Mouse (Mus musculus) hindbrain, embryonic 10.5 days (tissue): Measurements from ENCODE around the gene Hoxc11. TPM values are rescaled to one million over a fixed set of nuclear protein-coding genes. Genes with fewer than 3 reads are reported as not detected.
A peak's percentile ranks its signal among the peaks of the same experiment; 100 is the strongest.

Experiments used
- DNase-seq: peaks from one replicate; pipeline ENCODE4 v3.0.0-alpha.2; 2017; ENCODE audit warnings: low spot score
- H3K27ac ChIP-seq: fragments of 300-500 bp; sonication (generic); 2 replicates; pipeline ENCODE4 v1.5.1; 2016; ENCODE audit warnings: mild to moderate bottlenecking, moderate library complexity
- H3K27me3 ChIP-seq: fragments of 300-500 bp; sonication (generic); 2 replicates; pipeline ENCODE4 v1.6.1; 2016; ENCODE audit warnings: mild to moderate bottlenecking; ENCODE audit not compliant: poor library complexity, insufficient read depth, severe bottlenecking
- H3K36me3 ChIP-seq: fragments of 300-500 bp; sonication (generic); 2 replicates; pipeline ENCODE4 v1.6.1; 2016; ENCODE audit warnings: mild to moderate bottlenecking, moderate library complexity
- H3K4me1 ChIP-seq: fragments of 300-500 bp; sonication (generic); replicated peaks from 2 replicates; pipeline ENCODE4 v1.6.1; 2016; ENCODE audit warnings: mild to moderate bottlenecking
- H3K4me3 ChIP-seq: fragments of 300-500 bp; sonication (generic); 2 replicates; pipeline ENCODE4 v1.5.1; 2016; ENCODE audit warnings: mild to moderate bottlenecking, moderate library complexity
- H3K9me3 ChIP-seq: fragments of 300-500 bp; sonication (generic); 2 replicates; pipeline ENCODE4 v1.6.1; 2016; ENCODE audit warnings: mild to moderate bottlenecking, moderate library complexity
- WGBS: fragments of 180-500 bp; shearing (Covaris S2); methylation state at CpG from one replicate; pipeline ENCODE4 v1.1.7; 2016; 5-methylcytosine and 5-hydroxymethylcytosine counted together
- polyA plus RNA-seq: library from polyadenylated mRNA; unstranded; fragments of >200 nt; fragmentation: Nextera tagmentation; extraction: Ambion mirVana; gene quantifications from 2 replicates; pipeline ENCODE4 v1.2.1, GENCODE M21; 2016

Gene Hoxc11
- polyA plus RNA-seq, 1 experiment from 2014 or later: not detected

DNA sequence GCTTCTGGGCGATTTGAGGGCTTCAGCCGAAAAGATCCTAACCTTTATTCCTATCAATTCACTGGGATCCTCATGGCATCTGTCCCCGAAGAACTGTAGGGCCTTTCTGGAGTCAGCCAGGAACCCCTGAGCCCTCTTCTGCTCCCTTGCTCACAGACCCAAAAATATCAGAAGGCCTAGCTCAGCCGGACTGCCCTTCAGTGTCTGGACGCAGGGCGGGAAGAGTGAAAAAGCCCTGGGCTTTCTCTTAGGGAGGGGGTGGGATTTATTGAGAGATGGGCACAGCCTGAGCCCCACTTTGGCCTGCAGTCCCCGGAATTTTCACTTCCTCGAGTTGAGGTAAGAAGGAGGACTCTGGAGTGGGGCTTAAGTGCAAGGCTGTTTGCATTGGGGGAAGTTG is 9.0 kb downstream of the Hoxc11 start:
- Histone ChIP-seq H3K9me3 (no peaks in the 10 kb centered on the region), H3K4me1 (no peaks in the 10 kb centered on the region; the same call in 1 of the 2 replicates), H3K36me3 (no peaks in the 10 kb centered on the region), H3K27me3 (peaks cover 100% of the 10 kb centered on the region), H3K27ac (no peak overlapping the region), H3K4me3 (no peak overlapping the region)
- 2% methylated on average over 8 of the region's 8 CpGs for WGBS
- DNase-seq: no peak

DNA sequence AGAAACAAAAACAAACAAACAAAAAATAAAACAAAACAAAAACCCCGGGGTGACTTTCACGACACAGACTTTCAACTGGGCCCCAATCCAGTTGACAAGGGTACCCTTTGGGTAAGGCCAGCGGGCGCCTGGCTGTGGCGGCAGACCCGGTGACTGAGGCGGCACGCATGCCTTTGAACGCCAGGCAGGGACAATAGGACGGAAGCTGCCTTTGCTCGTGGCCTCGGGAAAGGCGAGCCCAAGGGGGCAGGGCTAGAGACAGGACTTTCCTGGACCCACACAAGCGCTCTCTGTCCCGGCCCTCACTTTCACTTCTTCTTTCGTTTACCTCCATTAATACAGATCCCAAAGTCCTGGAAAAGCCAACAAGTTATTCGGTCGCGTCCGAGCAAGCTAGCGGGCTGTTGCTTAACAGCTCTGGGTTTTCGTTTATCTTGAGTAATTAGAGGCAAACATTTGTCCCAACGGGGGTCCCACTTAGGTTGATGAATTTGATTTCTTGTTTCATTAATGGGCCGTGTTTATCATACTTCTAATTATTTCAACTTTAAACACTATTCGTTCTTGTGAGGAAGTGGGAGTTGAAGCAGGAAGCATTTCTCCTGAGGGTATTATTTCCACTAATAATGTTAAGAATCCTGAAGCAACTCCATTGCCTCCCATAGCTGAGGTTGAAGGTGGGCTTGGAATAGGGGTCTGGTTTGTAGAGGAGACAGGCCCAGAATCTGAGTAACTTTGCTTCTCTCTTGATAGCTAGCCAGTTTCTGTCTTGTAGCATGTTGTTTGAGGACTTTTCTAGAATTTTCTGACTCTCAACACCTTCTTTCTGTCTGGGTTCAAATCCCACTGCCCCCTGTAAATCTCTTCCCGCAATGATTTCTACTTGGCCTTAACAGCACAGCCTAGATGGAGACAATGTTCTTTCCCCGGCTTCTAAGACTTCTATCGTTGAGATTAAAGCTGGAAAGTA is 9.7 kb downstream of the Hoxc11 start:
- Histone ChIP-seq H3K27ac (no peak overlapping the region), H3K27me3 (peaks cover 100% of the 10 kb centered on the region), H3K36me3 (no peaks in the 10 kb centered on the region), H3K9me3 (no peaks in the 10 kb centered on the region), H3K4me3 (no peak overlapping the region), H3K4me1 (no peaks in the 10 kb centered on the region; the same call in 1 of the 2 replicates)
- DNase-seq: peak; percentile 75
- 1% methylated on average over 28 of the region's 28 CpGs for WGBS

DNA sequence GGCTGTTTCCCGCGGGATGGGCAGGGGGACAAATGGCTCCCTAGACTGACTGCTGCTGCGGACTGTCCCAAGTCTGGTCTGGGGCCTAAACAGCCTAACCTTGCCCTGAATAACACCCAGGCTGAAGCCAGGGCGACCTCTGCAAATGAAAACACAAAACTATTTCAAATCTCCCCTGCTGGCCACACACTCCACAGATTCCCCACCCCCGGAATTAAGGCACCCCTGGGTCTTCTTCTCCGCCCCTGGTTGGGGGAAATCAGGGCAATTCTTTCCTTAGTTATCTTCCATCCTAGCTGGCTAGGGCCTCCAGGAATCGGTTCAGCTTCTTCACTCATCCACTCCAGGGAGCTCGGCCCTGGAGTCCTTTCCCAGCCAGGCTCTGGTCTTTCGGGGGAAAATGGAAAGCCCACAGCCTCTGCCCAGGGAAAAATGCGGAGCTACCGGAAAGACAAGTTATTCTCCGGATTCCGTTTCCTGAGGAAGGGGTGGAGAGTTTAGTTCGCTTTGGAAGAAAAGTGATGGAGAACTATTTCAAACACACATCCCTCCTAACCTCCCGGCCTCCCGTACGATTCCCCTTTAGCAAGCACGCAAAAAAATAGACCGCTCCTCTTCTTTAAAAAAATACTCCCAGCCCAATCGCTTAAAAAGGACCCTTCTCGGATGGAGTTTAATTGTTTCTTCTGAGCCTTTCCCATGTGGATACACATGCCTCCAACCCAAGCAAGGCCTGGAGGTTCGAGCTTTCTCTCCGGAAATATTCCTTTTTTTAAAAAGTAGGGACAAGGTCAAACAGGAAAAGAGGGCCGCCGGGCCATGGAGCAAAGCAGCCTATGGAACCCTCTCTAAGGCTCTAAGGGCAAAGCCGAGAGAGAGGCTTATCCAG is 11.0 kb downstream of the Hoxc11 start:
- WGBS: 2% methylated on average over 26 of the region's 26 CpGs
- DNase-seq: no peak
- no peaks in the 10 kb centered on the region for H3K9me3 ChIP-seq
- no peak overlapping the region for H3K27ac ChIP-seq
- peaks cover 100% of the 10 kb centered on the region for H3K27me3 ChIP-seq
- H3K36me3 ChIP-seq: no peaks in the 10 kb centered on the region
- H3K4me3 ChIP-seq: no peak overlapping the region
- H3K4me1 ChIP-seq: no peaks in the 10 kb centered on the region; the same call in 1 of the 2 replicates

DNA sequence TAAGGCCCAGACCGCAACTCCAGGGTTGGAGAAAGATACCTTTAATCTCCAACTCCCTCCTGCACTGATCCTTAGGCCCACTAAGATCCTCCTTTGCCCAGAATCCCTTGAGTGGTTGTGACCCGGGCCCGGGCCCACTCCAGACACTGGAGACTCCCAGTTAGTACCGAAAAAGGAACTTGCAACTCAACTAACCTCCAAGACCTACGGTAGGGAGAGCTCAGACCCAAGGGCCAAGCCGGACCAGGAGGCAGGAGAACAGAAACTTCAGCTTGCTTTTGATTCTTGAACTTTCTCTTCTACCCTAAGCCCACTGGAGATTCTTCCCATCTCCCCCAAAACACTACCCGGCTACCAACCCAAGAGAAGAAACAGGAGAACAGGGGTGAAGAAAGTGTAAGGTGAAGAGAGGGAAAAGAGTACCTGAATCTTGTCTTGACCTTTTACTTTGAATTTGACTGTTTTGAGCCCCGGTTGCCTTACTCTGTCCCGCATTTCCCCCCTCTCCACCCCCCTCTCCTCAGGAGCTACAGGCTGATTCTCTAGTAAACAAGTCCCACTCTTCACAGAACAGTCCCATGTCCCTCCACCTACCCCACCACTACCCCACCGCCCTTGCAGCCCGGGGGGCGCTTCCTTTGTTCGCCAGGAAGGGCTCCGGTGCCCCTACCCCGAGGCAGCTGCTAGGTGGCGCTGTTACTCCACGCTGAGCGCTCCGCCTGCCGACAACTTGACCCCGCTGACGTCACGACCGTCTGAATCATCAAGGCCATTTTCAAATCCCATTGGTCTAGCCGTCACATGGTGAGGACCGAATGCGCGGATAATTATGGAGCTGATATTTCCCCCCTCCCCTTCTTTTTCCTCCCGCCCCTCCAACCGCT is 11.9 kb downstream of the Hoxc11 start:
- Histone ChIP-seq H3K9me3 (no peaks in the 10 kb centered on the region), H3K27ac (no peak overlapping the region), H3K27me3 (peaks cover 100% of the 10 kb centered on the region), H3K4me1 (no peaks in the 10 kb centered on the region; the same call in 1 of the 2 replicates), H3K4me3 (peak overlapping the region; percentile 31), H3K36me3 (no peaks in the 10 kb centered on the region)
- DNase-seq: peak; percentile 86
- 3% methylated on average over 30 of the region's 30 CpGs for WGBS

DNA sequence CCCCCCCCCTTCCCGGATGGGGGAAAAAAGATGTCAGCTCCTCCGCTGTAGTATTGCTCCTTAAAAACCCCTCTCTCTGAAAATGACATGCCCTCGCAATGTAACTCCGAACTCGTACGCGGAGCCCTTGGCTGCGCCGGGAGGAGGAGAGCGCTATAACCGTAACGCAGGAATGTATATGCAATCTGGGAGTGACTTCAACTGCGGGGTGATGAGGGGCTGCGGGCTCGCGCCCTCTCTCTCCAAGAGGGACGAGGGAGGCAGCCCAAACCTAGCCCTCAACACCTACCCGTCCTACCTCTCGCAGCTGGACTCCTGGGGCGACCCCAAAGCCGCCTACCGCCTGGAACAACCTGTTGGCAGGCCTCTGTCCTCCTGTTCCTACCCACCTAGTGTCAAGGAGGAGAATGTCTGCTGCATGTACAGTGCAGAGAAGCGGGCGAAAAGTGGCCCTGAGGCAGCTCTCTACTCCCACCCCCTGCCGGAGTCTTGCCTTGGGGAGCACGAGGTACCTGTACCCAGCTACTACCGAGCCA is 12.6 kb downstream of the Hoxc11 start, which contains the start of gene Hoxc10:
Gene Hoxc10 (plus strand): TSS at position 21 of the 536 bp plus-strand sequence.
- H3K9me3 ChIP-seq: no peaks in the 10 kb centered on the region
- WGBS: 4% methylated on average over 27 of the region's 27 CpGs
- no peak for DNase-seq
- no peak within 1 kb of the TSS for H3K27ac ChIP-seq
- no peaks in the 10 kb centered on the region for H3K36me3 ChIP-seq
- H3K27me3 ChIP-seq: peaks cover 100% of the 10 kb centered on the region
- H3K4me1 ChIP-seq: no peaks in the 10 kb centered on the region; the same call in 1 of the 2 replicates
- peak within 1 kb of the TSS; percentile 31 for H3K4me3 ChIP-seq

DNA sequence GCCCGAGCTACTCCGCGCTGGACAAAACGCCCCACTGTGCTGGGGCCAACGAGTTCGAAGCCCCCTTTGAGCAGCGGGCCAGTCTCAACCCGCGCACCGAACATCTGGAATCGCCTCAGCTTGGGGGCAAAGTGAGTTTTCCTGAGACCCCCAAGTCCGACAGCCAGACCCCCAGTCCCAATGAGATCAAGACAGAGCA is 13.0 kb downstream of the Hoxc11 start, which contains the start of gene Hoxc5:
Gene Hoxc5 (plus strand): TSS at position 132 of the 199 bp plus-strand sequence.
- 2% methylated on average over 12 of the region's 12 CpGs for WGBS
- DNase-seq: no peak

DNA sequence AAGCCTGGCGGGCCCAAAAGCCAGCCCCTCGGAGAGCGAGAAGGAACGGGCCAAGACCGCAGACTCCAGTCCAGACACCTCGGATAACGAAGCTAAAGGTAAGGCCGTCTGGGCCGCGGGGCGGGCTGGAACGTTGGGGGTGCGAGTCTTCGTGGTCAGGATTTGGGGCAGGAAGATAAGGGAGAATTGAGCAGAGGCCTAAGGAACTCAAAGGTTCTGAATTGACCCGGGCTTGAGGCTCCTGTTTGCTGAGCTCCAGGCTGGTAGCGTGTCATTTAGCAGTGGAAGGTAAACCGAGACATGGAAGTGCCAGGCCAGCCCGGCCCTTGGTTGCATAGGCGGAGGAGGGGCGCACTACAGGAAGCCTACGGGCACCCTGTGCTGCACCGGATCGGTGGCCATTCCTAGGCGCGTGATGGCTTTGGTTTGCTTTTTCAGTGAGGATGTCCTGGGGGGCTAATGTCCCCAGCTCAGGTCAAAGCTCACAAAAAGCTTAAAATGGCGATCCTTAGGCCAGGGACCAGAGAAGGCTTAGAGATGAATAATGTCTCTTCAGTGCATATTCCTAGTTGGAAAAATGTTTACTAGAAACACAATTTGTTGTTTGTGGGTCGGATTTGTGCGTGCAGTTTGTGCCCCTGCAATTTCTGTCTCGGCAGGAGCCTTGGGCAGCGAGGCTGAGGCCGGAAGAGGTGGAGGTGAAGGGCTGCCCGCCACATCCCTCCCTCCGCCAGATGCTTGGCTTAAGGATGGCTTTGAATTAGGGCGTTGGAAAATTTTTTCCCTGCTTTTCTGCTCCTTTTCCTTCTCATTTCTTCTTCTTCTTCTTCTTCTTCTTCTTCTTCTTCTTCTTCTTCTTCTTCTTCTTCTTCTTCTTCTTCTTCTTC is 13.5 kb downstream of the Hoxc11 start:
- H3K27ac ChIP-seq: no peak overlapping the region

More for the DNA sequence above, 13.0 kb downstream of the Hoxc11 start, which contains the start of gene Hoxc5:
- no peaks in the 10 kb centered on the region for H3K9me3 ChIP-seq
- H3K27me3 ChIP-seq: peaks cover 100% of the 10 kb centered on the region
- no peaks in the 10 kb centered on the region for H3K36me3 ChIP-seq
- peak within 1 kb of the TSS; percentile 31 for H3K4me3 ChIP-seq
- no peak within 1 kb of the TSS for H3K27ac ChIP-seq
- H3K4me1 ChIP-seq: no peaks in the 10 kb centered on the region; the same call in 1 of the 2 replicates

DNA sequence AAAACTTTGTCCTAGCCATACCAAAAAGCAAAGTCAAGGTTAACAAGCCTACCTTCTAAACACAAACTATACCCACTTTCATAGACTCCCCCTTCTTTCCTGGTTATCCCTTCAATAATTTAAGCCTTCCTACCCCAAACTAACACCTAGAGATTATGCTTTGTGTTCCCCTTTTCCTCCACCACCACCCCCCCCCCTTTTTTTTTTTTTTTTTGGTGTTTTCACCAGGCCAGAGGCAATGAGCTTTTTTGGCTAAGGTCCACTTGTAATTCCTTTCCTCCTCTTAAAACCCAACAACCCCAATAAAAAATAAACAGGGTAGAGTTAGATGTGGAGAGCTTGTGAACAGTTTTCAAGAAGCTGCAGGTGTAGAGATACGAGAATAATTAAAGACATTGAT is 15.1 kb downstream of the Hoxc11 start:
- H3K27ac ChIP-seq: no peak overlapping the region
- DNase-seq: no peak
- H3K9me3 ChIP-seq: no peaks in the 10 kb centered on the region
- H3K4me1 ChIP-seq: no peaks in the 10 kb centered on the region; the same call in 1 of the 2 replicates
- H3K27me3 ChIP-seq: peaks cover 100% of the 10 kb centered on the region
- WGBS: 44% methylated on average over 1 of the region's 1 CpGs
- H3K4me3 ChIP-seq: no peak overlapping the region
- H3K36me3 ChIP-seq: no peaks in the 10 kb centered on the region

More for the DNA sequence above, 13.5 kb downstream of the Hoxc11 start:
- Histone ChIP-seq H3K9me3 (no peaks in the 10 kb centered on the region), H3K4me3 (no peak overlapping the region), H3K27me3 (peaks cover 100% of the 10 kb centered on the region), H3K36me3 (no peaks in the 10 kb centered on the region), H3K4me1 (no peaks in the 10 kb centered on the region; the same call in 1 of the 2 replicates)
- WGBS: 2% methylated on average over 34 of the region's 34 CpGs
- no peak for DNase-seq

DNA sequence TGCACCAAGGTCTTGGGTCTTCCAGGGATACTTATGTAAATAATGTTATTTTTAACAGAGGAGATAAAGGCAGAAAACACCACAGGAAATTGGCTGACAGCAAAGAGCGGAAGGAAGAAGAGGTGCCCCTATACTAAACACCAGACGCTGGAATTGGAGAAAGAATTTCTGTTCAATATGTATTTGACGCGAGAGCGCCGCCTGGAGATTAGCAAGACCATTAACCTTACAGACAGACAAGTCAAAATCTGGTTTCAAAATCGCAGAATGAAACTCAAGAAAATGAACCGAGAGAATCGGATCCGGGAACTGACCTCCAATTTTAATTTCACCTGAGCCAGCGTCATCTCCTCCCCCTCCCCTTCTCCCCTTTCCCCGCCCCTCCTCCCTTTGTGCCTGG is 16.5 kb downstream of the Hoxc11 start:
- Histone ChIP-seq H3K4me3 (no peak overlapping the region), H3K27me3 (peaks cover 100% of the 10 kb centered on the region), H3K27ac (no peak overlapping the region), H3K36me3 (no peaks in the 10 kb centered on the region), H3K9me3 (no peaks in the 10 kb centered on the region), H3K4me1 (no peaks in the 10 kb centered on the region; the same call in 1 of the 2 replicates)
- under 1% methylated on average over 12 of the region's 12 CpGs for WGBS
- DNase-seq: no peak

DNA sequence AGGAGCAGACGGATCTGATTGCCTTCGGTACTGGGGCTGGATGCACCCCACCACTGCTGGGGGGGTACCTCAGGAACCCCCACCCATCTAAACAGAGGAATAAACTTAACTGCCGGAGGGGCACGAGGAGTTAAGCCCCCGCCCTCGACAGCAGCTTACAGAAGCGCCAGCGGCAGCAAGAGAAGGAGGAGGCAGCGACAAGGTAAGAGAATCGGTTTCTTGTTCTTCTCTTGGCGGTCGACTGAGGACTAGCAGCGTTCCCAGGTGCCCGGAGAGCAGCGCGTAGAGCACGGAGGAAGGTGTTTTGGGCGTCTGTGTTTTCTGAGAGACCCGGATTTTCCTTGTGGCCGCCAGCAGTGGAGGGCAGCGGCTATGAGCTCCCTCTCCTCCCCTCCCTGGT is 18.0 kb downstream of the Hoxc11 start:
- Histone ChIP-seq H3K36me3 (no peaks in the 10 kb centered on the region), H3K4me1 (no peaks in the 10 kb centered on the region), H3K4me3 (no peak overlapping the region), H3K27ac (no peak overlapping the region), H3K9me3 (no peaks in the 10 kb centered on the region), H3K27me3 (peaks cover 100% of the 10 kb centered on the region)
- WGBS: 1% methylated on average over 21 of the region's 21 CpGs
- DNase-seq: no peak

DNA sequence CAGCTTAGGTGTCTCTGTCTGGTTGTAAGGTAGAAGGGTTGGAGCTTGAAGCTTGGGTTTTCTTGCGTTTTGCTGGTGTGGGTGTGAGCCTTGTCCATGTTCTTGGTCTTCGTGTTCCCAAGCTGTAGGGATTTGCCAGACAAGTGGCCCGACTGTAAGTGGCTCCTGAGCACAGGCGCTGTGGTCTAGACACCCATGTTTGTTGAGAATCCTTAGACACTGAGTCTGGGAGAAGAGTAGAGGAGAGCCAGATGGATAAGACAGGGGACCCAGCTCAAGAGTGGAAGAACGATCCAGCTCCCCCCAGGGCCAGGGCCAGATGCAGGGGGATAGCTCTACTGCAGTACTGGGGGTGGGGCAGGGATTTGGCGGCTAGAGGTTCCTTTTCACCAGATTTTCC is 18.5 kb downstream of the Hoxc11 start:
- WGBS: 4% methylated on average over 6 of the region's 6 CpGs
- no peaks in the 10 kb centered on the region for H3K36me3 ChIP-seq
- no peaks in the 10 kb centered on the region for H3K4me1 ChIP-seq
- H3K27me3 ChIP-seq: peaks cover 100% of the 10 kb centered on the region
- no peak for DNase-seq
- H3K4me3 ChIP-seq: no peak overlapping the region
- H3K27ac ChIP-seq: no peak overlapping the region
- H3K9me3 ChIP-seq: no peaks in the 10 kb centered on the region
